Mouse (Mus musculus) frontal cortex, adult 2 months (tissue): ENCODE data around the gene Misp. TPM values are rescaled to one million over a fixed set of nuclear protein-coding genes. Genes with fewer than 3 reads are reported as not detected.

ENCODE experiments used
- DNase-seq, 2 experiments: peaks; one replicate each; pipeline ENCODE4 v3.0.0; 2022; ENCODE audit warnings: low spot score in 1 of 2; ENCODE audit errors: extremely low spot score in 1 of 2
- polyA plus RNA-seq: library from polyadenylated mRNA; depleted of rRNA; stranded (reverse); fragments of >200 nt; gene quantifications from 2 replicates; pipeline ENCODE4 v1.2.3, GENCODE M21; 2012

Gene Misp
- polyA plus RNA-seq, 1 experiment, result 0.40 TPM

DNA sequence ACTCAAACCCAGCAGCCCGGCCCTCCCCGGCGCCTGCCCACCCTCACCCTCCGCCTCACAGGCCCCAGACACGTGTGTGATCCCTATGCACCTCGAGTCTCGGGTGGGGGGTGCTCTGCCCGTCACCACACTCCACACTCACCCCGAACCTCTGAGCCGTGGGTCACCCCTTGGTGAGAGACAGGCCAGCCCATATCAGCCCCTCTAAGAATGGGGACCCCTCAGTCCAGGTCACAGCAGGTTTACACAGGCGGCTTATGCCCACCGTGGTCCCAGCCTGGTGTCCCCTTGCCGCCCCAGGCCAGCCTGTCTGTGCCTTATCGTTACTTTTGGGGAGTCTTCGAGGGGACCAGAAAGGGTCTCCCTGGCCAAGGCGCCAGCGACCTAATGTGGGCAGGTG is 1.2 kb upstream of the Misp start:
- DNase-seq, result no peak

DNA sequence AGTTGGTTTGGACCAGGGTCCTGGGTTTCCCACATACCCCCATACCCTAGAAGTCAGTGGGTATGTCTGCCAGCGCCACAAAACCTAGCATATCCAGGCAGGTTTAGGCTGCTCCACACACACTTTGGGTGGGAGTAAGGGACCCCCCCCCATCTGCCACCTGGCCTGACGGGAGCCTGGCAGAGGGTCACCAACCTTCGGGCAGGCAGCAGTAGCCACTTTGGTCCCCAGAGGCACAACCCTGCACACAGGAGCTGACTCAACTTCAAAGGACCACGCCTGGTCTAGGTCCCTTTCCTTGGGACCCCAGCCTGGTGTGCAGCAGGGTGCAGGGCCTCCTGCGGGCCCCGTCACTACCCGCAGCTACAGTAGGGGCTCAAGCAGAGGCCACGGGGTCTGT is 512 bp upstream of the Misp start:
- DNase-seq, result no peak

DNA sequence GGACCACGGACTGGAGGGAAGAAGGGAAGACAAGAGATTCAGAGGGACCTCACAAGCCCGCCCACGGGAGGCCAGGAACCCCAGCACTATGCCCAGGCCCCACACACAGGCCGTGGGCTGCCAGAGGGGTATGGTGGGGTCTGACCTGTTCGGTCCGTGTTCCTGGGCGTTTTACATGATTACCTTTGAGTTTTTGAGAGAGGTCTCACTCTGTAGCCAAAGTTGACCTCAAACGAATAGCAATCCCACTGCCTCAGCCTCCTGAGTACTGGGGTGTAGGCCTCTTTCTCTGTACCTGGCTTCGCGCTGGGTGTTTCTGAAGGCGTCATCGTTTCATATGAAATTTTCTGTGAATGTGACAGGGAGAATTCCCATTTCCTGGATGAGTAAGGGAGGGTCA is 942 bp downstream of the Misp start:
- no peak for DNase-seq

DNA sequence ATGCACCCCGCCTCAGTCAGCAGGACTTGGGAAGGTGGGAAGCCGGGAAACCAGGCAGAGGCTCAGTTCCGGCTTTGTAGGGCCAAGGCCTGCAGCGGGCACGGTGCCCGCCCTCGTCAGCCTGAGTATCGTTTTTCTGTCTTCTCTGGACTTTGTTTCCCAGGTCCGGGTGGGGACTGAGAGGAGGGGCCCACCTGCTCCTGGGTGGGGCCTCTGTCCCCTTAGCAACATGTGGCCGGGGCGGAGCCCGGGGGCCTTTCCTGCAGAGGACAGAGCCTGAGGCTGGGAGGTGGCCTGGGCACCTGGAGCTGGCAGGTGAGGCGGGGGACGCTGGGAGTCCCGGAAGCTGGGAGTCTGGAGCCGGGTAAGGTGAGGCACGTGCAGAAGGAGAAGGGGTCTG is 1.6 kb downstream of the Misp start:
- DNase-seq, result no peak

DNA sequence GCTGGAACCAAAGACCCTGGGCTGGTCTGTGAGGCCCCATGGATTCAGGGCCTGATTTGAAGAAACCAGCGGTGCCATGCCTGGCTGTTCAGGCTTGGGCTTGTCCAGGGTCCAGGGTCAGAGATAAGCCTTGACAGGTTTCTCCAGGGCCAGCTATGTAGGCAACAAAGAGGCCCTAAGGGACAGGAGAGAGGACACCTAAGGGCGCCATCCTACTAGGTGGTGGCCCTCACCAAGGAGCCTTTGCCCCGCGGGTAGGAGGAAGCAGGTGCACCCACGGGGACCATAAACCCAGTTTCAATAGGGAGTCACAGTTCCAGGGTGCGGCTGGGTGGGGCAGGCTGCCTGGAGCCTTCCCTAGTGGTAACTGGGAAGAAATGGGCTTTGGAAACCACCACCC is 2.2 kb downstream of the Misp start:
- DNase-seq, result no peak

DNA sequence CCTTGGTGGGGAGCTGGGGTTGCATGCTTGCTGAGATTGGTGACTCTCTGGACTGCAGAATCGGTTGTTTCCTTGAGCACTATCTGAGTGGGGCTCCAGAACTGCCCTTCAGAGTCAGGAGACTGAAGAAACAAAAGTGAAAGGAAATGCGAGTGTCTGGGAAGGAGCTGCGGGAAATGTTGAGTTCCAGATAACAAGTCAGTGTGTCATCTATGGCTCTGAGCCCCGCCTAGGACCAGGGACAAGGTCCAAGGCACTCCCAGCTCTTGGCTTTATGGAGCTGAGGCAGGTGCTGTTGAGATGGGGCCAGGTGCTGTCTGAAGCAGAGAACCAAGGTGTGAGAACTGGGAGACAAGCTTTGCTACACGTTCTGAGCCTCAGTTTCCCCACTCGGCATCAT is 3.6 kb downstream of the Misp start:
- DNase-seq, result no peak

DNA sequence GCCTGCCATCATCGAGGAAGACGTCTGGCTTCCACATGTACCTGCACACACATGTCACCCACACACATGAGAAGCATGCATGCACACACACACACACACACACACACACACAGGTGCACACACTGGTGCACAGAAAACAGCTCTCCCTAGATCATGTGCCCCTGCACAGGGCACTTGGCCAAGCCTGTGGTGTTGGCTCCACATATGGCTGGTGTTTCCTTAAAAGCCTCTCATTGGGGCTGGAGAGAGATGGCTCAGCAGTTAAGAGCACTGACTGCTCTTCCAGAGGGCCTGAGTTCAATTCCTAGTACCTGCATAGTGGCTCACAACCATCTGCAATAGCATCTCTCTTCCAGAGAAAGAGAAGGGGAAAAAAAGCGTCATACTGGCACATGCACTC is 10.8 kb downstream of the Misp start:
- no peak for DNase-seq

DNA sequence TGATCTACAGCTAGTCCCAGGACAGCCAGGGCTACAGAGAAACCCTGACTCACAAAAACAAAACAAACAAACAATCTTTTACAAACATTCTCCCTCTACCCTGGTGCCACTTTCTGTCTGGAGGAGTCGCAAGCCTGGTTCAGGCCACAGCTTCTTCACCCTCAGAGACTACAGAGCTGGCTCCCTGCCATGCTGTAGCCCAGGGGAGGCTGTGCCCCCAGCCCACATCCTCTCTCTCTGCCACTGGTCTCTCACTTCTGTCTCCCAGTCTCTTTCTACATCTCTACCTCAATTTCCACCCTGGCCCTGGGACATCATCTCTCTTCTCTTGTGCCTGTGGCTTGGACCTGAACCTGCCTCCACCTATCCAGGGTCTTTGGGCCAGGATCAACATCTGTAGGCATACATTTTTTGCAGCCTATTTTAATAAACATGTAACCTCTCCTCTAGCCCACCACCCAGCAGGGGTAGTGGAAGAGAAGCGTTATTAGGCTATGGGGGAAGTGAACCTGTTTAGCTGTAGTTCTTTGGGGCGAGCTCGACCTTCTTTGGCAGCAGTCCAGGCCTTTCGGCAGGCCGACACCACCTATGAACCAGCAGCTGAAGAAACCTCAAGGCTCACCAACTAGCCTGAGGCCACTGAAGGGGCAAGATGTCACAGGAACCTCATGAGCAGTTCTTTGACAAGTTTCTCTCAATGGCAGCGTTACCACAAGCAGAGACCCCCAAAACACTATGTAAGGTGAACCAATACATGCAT is 11.4 kb downstream of the Misp start:
- no peak for DNase-seq

DNA sequence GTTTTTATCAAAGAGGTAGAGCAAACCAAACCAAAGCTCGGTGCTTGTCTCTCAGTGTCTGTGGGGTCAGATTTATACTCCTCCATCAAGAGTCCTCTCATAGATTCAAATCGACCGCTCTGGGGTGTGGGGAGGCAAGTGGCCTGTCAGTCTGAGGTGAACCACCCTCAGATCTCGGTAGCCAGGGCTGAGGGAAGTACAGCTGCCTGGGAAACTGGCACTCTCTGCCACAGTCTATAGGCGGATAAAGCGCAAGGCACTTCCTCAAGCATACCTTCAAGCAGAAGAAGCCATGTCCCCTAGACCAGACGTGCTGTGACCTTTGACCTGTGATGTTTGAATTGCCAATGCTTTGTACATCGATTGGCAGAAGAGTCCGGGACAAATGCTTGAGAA is 12.0 kb downstream of the Misp start:
- DNase-seq, result no peak

DNA sequence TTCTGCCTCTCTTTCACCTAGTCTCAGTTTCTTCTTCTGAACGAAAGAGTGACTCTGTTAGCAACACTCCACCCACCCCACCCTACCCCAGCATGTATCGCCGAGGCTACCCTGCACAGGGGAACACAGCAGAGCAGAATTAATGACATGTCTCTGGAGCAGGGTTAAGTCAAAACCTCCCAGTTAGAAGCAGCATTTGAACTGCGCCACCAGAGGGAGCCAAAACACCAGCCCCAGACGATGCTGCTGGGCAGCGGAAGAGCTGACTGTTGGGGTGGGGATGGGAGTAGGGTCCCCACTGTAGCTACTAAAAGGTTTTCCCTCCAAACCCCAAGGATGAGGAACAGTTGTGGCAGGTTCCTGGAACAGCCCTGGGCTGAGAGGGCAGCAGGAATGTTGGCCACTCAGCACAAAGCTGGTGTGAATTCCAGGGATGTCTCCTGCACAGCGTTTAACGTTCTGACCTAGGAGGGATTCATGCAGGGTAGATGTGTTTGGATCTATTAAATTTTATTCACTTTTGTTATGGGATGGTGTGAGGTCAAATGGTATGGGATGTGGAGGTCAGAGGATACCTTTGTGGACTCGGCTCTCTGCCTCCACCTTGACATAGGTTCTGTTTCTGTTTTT is 14.1 kb downstream of the Misp start:
- peak in 1 of 2 experiments; percentile 85 for DNase-seq

DNA sequence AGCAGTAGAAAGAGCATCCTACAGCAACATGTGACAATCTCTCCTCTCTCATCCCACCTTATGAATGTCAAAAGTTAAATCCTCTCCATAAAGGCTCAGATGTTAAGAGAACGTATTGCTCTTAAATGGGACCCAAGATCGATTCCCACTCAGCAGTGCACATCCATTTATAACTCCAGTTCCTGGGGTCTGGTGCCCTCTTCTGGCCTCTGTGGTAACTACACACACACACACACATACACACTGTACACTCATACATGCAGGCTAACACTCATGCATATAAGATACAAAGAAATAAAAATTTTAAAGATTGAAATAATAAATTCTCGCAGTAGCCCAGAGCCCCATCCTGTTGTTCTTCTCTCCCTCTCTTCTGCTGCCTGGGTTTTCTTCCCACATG is 16.1 kb downstream of the Misp start:
- DNase-seq, result no peak

DNA sequence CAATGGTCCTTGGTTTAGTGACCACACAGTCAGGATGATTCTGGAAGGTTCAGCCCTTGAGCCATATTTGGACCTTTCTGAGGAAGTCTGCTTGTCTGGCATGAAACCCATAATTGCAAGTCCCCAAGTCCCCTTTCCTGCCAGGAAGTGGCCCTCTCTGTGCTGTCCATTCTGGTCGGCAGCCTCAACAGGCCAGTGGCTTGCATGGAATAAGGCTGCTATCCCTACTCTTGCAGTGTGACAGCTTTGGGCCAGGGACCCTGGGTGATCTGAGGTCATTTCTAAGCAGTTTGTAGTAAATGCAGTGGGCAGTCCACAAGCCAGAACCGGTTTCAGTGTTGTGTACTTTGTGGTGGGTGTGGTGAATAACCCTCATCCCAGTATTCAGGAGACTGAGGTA is 17.4 kb downstream of the Misp start:
- DNase-seq, result no peak

DNA sequence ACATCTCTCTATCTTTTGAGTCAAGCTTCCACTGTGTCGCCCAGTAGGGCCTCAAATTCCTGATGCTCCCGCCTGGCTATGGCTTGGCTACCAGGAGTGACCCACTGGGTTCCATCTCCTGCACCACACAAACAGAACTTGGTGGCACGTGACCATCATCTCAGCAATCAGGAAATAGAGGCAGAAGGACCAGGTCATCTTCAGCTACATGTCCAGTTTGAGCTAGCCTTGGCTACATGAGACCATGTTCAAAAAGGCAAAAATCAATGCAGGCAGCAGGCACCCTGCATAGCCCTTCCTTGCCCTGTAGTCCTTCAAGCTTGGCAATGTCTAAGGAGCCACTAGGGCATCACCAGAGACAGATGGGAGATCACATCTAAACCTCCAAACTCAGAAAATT is 19.3 kb downstream of the Misp start:
- DNase-seq, result no peak

DNA sequence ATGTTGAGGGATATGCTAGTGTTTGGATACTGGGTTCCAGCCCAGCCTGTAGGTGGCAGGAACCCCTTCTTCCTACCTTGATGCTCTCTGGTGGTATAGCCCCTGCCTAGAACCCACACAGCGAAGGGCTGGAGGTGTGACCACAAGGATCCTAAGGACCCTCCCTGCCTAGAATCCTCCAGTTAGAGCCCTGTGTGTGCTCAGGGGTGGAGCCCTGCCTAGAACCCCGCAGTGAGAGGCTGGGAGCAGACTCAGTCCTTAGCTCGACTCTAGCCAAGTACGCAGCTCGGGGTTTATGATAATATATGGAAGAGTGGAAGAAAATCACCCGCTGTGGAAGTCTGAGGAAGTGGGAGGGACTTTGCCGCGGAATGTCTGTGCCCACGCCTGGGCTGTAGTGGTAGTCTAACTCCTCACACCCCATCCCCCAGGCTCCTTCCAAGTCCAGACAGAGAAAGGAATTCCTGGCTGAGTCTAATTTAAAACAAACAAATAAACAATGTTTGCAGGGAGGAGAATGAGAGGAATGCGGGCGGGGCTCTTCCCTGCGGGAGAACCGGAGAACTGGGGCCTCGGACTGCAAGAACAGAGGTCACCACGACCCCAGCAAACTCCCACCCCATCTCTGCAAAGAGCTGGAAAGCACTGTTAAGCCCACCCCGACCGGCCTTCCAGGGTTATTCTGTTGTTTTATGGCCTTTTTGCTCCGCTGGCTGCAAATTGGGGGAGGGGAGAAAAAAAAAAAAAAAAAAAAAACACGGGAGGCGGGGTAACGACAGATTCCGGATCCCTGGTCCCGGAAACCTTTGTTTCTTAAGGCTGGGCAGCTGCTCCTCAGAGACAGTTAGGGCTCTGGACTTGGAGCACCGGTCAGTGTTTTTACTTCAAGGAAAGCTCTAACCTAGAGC is 20.1 kb downstream of the Misp start:
- peak; percentile 68 to 82 for DNase-seq

DNA sequence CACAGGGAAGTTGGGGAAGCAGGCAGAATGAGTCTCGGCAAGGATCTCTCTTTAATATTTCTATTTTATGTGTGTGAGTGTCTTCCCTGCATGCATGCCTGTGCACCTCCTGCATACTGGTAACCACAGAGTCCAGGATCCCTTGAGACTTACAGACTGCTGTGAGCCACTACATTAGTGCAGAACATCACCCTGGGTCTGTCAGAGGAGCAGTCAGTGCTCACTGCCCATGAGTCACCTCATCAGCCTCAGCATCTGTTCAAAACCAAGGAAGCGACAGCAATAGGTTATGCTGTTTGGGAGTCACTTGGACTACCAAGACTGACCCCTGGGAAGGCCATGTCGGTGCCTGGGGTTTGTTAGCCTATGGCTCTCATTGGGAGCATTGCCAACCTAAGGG is 21.5 kb downstream of the Misp start:
- no peak for DNase-seq

DNA sequence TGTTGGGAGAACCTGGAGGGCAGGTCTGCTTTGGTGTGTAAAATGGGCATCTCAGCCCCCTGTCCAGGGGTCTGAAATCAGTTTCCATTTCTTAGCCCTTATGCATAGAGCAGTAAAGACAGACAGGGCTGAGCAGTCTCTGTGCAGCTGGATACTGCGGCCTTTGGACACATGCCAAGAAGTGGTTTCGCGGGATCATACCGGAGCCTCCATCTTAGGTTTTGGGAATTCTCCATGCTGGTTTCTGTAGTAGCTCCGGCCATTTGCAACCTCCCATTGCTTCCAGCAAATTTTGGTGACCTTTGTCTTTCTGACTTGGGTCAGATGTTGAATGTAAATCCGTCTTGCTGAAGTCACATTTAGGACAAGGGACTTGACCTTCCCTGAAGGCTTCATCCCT is 22.7 kb downstream of the Misp start:
- DNase-seq, result no peak

DNA sequence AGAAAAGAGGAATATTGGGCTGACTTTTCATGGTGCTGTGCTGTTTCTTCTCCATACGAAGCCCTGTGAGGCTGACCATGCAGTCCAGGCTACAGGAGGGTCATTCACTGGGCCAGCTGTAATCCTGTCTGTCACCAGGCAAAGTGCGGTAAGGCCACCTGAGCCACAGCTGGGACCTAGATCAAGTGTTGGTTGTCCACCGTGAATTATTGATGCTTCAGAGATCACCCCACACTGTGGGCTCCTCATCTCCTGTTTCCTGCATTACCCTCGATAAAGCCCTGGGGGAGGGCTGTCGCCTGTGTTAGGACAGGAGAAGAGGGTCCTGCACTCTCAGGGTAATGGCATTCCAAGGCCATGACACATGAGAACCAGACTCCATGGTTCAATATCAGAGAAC is 25.8 kb downstream of the Misp start:
- DNase-seq, result no peak

DNA sequence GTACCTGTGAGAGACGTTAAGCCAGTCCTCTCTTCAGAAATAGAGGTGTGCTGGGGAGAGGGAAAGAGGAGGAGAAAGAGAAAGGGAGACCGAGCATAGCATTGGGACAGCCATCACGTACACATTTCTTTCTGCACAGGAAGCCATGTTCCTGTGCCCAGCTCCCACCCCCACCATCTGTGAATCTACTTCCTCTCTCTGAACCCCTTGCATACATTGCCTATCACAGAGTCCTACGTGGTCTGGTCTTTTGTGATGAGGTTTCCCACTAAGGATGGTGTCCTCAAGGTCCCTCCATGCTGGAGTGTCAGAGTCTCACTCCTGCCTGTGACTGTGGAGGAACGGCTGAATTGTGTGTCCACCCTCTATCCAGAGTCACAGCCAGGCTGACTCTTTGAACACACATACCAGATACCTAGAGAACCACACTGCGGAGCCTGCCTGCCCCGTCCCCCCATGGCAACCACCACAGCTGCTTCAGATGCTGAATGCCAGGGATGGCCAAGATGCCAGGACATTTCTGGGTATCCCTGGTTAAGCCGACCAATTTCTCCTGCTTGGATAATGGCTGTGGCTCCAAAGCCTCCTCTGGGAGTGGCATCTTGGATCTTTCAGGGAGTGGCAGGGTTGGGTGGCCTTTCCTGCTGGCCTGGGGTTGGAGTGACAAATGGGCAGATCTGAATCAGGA is 29.3 kb downstream of the Misp start:
- DNase-seq, result no peak

DNA sequence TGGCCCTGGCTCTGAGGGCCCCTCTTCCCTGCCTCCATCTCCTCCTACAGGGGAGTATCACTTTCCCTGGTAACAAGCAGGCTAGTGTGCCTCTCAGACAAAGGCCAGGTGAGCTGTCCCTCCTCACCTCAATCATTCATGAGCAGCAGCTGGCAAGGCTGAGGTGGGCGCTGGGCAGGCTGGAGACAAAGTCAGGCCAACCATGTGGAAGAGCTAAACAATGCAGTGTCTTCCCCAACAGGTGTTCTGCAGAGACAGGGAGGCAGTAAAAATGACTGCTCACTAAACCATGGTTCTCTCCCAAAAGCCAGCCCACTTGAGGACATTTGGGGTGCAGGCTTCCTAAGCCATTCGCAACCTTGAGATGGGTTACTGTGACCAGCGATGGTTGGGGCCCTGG is 30.9 kb downstream of the Misp start:
- no peak for DNase-seq

DNA sequence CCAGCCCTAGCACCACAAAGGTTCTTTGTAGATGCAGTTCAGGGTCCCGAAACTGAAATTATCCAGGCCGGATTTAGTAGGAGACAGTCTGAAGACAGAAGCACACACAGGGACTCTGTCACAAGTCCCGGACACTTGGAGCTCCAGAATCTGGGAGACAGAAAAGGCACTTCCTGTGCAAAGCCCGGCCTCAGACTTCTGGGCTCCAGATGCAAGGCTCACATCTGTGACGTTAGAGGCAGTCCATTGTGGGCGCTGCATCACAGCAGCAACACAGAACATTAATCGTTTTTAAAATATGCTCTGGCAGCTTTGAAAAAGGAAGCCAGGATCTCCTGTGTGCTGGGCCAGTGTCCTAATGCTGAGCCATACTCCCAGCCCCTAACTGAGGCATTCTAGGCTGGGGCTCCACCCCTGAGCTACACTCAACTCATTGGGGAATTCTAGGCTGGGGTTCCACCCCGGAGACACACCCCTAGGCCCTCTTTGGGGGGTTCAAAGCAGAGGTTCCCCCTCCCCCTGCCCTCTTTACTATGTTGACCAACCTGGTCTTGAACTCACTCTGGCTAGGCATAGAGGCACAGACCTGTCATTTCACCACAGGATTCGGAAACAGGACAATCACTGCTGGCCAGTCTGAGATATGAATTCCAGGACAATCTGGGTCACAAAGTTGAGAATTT is 31.5 kb downstream of the Misp start:
- DNase-seq, result no peak
